Mouse (Mus musculus) splenic B cell, adult 2 months (primary cell): ENCODE results near the gene Lrig1.

Experiments used
- DNase-seq: peaks from one replicate; pipeline ENCODE4 v3.0.0-alpha.2; 2011; ENCODE audit warnings: low read depth, low spot score
- H3K27me3 ChIP-seq: 2 replicates; pipeline ENCODE4 v1.6.1; 2012; ENCODE audit warnings: mild to moderate bottlenecking, low read length, moderate library complexity, mixed read lengths; ENCODE audit not compliant: control insufficient read depth, poor library complexity, insufficient read depth, severe bottlenecking
- H3K36me3 ChIP-seq: 2 replicates; pipeline ENCODE4 v1.6.1; 2012; ENCODE audit warnings: mild to moderate bottlenecking, low read length, moderate library complexity, mixed read lengths; ENCODE audit not compliant: control insufficient read depth, poor library complexity, insufficient read depth, severe bottlenecking

The Lrig1 gene

DNA sequence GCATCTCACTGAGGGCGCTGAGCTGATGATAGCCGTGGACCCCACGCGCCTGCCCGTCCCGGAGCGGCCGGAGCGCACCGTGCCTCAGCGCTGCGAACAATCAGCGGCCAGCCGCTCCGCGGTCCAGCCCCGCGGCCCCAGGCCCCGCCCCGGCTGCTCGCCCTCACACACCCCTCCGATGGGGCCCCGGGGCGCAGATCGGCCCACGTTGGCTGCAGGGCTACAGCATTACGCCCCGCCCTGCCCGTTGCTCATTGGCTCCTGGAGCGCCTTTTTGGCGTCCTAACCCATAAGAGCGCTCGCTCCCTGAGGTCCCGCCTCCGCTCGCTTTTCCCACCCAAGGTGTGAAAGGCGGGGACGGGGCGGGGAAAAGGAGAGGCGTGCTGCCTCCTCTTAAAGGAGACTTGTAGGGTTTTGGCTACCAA, at the start of gene Lrig1:
Gene Lrig1 (minus strand): TSS at position 92 of the 425 bp plus-strand sequence.
- no peaks in the 10 kb centered on the region for H3K36me3 ChIP-seq
- peak; percentile 85 for DNase-seq
- no peaks in the 10 kb centered on the region for H3K27me3 ChIP-seq

DNA sequence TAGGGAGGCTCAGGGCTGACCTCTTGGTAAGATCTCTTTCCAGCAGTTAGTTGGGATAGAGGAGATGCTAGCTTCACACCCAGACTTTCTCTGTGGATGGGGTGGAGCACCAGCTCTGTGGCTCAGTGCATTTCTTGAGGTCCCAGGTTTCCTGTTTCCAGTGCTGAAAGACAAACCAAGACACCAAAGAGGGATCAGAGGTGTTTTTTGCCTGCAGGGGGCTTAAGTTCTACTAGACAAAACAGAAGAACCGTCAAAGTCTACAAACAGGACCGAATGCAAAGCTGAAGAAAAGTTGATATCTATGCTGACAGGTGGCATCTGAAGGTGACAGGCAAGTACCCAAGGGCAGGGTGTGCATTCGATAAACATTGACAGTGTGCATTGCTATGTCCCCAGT, 49.7 kb upstream of the Lrig1 start:
- Histone ChIP-seq H3K36me3 (no peaks in the 10 kb centered on the region), H3K27me3 (no peaks in the 10 kb centered on the region; the same call in 1 of the 2 replicates)
- DNase-seq = no peak

DNA sequence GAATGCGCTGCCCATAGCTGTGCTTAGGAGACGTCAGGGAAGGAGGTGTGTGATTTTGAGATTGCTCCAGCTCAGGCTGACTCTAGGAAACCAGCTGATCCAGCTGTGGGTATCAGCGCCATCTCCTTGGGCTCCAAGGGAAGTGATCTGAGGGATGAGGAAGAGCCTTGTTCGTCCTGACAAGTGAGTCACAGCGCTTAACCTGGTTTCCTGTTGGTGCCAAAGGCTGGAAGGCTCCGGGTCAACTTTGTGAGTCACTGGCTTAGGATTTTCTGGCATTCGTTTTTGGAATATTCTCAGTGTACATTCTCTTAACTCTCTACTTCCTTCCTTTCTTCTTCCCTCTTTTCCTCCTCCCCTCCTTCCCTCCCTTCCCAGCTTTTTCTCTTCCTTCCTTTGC, 48.4 kb upstream of the Lrig1 start:
- no peak for DNase-seq

DNA sequence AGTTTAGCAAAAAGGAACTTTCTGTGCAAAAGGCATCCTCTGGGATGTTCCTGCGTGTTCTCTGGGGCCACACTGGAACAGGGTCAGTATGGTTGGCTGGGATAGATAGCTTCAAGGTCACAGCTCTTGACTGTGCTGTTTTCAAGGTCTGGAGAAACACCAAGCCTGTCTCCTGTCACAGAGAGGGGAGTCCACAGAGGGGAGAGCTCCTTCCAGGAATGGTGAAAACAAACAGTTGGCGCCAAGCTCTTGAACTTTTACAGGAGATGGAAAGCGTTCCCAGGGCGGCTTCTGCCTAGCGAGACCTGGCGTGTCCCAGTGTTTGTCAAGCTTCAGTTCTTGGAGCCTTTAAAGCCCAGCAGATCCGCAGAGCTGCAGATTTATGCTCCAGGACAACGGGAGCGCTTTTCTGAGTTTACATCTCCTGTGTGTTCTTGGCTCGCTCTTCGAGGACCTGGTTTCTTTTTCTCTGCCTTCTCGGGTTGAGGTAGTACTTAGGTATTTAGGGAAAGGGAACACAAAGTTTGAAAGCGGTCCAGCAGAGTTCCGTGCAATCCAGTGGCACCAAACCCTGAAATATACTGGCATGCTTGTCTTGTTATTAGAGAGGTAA, 40.3 kb upstream of the Lrig1 start:
- no peak for DNase-seq
- Histone ChIP-seq H3K27me3 (no peaks in the 10 kb centered on the region), H3K36me3 (no peaks in the 10 kb centered on the region)

More for the DNA sequence above, 48.4 kb upstream of the Lrig1 start:
- Histone ChIP-seq H3K27me3 (no peaks in the 10 kb centered on the region; the same call in 1 of the 2 replicates), H3K36me3 (no peaks in the 10 kb centered on the region)

DNA sequence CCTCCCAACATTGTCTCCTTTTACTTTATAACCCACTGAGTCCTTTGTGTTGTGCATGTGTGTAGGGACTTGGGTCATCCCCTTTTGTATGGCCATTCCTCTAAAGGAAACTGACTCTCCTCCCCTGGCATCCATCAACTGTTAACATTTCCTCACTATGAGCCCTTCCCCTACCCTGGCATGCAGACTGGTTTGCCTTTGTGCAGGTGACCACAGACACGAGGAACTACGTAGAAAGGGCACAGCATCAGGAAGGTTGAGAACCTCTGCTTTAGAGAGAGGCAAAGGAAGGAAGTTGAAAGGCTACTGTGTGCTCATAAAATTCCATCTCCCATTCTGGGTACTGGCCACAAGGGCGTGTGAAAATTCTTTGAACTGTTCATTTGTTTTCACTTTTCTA, 38.7 kb upstream of the Lrig1 start:
- DNase-seq = no peak

DNA sequence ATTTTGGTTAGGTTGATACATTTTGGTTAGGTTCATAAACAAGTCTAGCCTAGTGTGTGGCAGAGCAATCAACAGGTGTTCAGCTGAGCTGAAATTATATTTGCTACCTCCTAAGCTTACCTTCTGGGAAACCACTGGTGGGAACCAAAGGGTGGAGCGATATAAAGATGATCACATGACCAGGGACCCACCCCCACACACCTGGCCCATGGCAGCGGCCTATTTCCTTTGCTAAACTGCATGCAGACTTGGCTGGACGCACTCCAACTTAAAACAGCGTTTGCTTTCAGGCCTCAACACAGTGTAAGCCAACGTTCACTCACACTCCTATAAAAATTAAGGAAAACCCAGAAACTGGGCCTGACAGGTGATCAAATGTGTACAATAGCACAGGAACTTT, 33.9 kb upstream of the Lrig1 start:
- no peak for DNase-seq
- H3K27me3 ChIP-seq = no peaks in the 10 kb centered on the region

More for the DNA sequence above, 38.7 kb upstream of the Lrig1 start:
- no peaks in the 10 kb centered on the region for H3K36me3 ChIP-seq
- H3K27me3 ChIP-seq = no peaks in the 10 kb centered on the region

DNA sequence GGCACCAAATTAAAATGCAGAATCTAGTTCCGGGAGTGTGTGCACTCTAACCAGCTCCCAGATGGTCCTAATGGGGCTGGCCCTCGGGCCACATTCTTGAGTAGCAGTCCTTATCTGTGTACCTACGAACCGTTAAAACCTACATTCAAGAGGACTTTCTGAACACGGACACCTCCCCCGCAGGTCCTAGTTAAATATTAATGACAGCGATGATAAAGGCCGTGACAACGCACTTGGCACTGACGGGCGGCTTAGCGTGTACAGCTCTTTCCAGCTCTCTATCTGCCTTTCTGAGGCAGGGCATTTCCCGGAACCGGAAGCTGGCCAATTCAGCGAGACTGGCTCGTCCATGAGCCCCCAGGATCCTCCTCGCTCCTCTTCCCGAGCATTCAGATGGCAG, 29.9 kb upstream of the Lrig1 start:
- Histone ChIP-seq H3K27me3 (no peaks in the 10 kb centered on the region), H3K36me3 (no peaks in the 10 kb centered on the region)
- no peak for DNase-seq

More for the DNA sequence above, 33.9 kb upstream of the Lrig1 start:
- no peaks in the 10 kb centered on the region for H3K36me3 ChIP-seq

DNA sequence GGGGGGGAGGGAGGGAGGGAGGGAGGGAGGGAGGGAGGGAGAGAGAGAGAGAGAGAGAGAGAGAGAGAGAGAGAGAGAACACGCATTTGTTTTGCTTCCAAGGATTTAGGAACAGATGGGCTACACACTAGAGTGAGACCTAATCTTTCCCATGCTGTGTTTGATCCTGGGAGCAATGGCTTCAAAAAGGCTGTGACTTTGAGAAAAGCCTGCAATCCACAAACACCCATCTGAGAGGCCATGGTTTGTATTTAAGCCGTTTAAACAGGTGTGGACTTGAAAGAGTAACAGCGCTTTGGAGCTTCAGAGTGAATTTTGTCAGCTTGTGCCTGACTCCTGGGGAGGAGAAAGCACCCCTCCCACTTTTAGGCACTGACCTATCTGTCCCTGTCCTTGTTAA, 29.2 kb upstream of the Lrig1 start:
- no peaks in the 10 kb centered on the region for H3K27me3 ChIP-seq
- no peaks in the 10 kb centered on the region for H3K36me3 ChIP-seq
- DNase-seq = no peak

DNA sequence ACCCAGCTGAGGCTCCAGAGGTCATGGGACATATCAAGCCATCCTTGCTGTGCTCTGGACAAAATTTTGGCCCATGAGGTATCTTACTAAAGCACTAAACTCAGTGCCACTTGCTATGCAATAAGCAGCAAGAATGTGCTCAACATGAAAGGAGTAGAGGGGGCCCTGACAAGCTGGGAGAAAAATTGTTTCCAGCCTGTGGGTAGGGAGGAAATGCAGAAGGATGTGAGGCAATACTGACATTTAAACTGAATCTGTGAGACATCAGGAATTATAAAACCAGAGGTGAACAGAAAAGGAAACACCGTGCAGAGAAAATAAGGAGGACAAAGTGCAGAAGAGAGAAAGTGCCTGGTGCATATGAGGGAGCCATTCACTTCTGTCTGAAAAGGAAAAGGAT, 24.7 kb upstream of the Lrig1 start:
- Histone ChIP-seq H3K27me3 (no peaks in the 10 kb centered on the region), H3K36me3 (no peaks in the 10 kb centered on the region)
- DNase-seq = no peak

DNA sequence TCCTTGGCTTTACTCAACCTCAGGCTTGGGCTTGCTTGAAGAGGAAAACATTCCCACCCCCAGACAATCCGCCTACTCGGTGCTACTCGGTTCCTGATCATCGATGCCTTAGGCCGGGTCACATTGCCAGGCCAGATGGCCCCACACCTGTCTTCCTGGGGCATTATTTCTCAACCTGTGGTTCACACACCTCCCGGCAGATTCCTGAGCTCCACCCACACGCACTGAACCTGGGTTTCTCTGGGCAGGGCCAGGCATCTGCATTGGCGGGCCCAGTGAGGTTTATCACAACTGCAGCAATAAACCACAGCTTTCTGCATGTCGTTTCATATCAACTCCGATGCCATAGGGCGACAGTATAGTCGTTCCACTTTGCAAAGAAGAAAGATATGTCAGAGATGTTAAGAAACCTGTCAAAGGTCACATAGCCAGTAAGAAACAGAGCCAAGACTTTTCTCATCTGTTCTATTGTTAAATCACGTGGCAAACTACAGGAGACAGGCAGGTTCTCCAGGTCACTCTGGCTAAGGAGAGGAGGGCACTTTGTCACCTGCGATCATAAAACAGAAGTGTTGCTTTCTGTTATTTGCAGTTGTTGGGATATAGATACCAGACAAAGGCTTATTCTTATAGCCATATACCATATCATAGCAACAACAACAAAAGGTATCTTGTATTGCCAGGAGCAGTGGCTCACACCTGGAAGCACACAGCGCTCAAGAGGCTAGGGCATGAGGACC, 18.8 kb upstream of the Lrig1 start:
- H3K36me3 ChIP-seq = no peaks in the 10 kb centered on the region
- H3K27me3 ChIP-seq = no peaks in the 10 kb centered on the region
- DNase-seq = no peak

DNA sequence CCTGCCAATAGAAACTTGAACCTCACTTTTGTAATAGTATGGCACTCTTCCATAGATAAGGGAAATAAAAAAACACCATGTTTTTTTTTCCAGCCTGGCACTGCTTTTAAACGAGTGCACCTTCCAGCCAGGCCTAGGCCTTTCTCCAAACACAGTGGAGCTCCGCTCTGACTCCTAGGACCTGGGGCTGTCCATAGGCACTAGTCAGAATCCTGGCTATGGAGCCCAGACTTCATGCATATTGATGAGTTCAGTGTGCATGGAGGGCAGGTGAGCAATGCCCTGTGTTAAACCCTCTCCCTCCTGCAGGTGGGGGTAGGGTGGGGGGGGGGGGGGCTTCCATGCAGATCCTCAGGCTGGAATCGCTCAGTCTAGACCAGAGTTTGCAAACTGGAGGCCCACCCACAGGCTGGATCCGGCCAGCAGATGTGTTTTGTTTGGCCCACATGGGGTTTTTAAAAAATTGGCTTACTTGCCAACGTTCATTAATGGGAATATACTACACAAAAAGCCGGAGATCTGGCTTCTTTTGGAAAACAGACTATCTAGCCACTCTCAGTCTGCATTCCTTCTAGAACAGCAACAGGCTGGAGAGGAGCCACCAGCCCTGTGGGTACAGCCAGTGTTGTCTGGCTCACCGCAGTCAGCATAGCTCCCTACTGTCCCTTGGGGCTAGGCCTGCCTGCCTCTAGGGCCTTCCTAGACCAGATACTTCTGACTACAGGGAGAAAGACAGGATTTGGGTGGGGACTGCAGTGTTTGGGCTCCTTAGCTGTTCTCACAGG, 17.9 kb upstream of the Lrig1 start:
- Histone ChIP-seq H3K36me3 (no peaks in the 10 kb centered on the region), H3K27me3 (no peaks in the 10 kb centered on the region)
- no peak for DNase-seq

DNA sequence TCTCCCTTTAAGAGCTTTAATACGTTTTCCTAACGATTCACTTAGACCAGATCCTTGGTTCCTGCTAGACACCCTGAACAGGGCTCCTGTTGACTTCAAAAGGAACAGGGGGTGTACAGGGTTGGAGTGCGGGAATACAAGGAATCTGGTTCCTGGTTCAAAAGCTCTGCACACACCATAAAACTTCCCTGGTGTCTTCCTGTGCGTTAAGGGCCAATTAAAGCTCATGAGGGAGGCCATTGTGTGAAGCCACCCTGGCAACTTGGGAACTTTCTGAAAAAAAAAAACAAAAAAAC, 15.6 kb upstream of the Lrig1 start:
- H3K36me3 ChIP-seq = no peaks in the 10 kb centered on the region
- no peaks in the 10 kb centered on the region for H3K27me3 ChIP-seq
- DNase-seq = no peak

DNA sequence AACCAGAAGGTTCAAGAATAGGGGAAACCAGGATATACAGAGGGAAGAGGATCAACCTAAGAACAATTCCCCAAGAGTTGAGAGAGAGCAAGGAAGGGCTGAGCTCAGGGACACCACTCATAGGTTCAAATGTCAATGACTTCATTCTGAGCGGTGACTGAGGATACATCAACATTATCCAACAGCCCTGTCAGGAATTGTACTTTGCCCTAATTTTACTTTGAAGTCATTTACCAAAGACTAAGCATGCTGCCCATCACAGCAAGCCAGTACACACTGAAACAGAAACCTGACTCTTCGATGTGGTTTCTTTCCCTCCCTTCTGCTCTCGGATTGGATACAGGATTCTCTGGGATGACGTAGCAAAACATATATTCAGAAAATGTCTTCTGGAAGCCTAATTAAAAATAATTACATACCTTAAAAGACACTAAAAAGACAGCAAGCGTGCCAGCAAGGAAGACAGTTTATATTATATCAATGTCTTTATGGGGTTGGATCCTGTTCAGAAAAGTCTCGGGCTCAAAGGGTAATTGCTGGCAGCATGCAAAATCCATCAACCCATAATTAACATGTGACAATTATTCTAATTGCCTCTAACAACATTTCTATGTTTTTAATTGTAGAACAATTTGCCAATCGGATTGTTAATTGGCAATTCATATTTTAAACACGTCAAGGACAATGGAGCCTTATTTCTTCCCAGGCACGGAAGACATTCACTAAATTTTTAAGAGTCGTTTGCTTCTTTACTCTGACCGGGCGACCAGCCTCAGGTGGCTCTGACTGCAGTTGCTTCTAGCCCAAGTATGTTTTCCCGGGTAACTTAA, 15.1 kb upstream of the Lrig1 start:
- Histone ChIP-seq H3K27me3 (no peaks in the 10 kb centered on the region), H3K36me3 (no peaks in the 10 kb centered on the region)
- no peak for DNase-seq

DNA sequence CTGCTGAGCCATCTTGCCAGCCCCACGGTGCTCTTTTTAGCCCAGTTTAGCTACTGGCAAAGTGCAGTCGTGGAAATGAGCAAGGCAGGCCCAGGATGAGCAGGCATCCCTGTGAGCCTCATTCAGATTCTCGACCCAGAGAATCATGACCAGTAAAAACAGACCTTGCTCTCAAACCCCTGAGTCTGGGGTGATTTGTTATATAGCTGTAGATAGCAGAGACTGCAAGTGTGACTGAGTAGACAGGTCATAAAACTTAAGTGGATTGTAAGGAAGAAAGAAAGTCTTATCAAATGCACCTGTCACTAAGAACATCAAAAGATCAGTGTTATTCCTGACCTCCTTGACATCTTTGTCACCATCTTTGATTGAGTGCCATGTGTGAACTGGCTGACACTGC, 9.9 kb upstream of the Lrig1 start:
- Histone ChIP-seq H3K27me3 (no peaks in the 10 kb centered on the region), H3K36me3 (no peaks in the 10 kb centered on the region)
- DNase-seq = no peak
